Mouse (Mus musculus): ENCODE results near the gene Slc38a8. TPM values are rescaled to one million over a fixed set of nuclear protein-coding genes. Genes with fewer than 3 reads are reported as not detected.
A peak's percentile ranks its signal among the peaks of the same experiment; 100 is the strongest.

Gene Slc38a8
- polyA plus RNA-seq, 1 experiment from 2014 or later, result not detected

- Histone ChIP-seq H3K9me3 (ENCODE audit: control insufficient read depth, low read length) (no peaks in the 10 kb centered on the region), H3K27me3 (ENCODE audit: control insufficient read depth, insufficient read depth, low read length) (no peaks in the 10 kb centered on the region), H3K36me3 (ENCODE audit: control insufficient read depth, insufficient read depth, low read length) (peaks cover 11% of the 10 kb centered on the region), H3K9ac (ENCODE audit: low read length) (no peak overlapping the region), H3K4me1 (ENCODE audit: control insufficient read depth, insufficient read depth, low read length) (no peaks in the 10 kb centered on the region), H3K27ac (ENCODE audit: low read depth, low read length) (no peak overlapping the region), H3K4me3 (ENCODE audit: low read depth, low read length) (no peak overlapping the region), H3K4me2 (ENCODE audit: low read depth) (no peak overlapping the region)
- WGBS, result 57% methylated on average over 9 of the region's 9 CpGs
- DNase-seq (ENCODE audit: low spot score) (no peak), ATAC-seq (ENCODE audit: insufficient read depth, low FRiP score, low TSS enrichment) (no peak)
These were observed 4.0 kb upstream of the Slc38a8 start for GRCm38 (mm10) chr8:119505488-119505887.

GRCm38 (mm10) chr8:119503191-119503767 is 1.8 kb upstream of the Slc38a8 start:
- no peak overlapping the region for H3K4me3 ChIP-seq (ENCODE audit: low read depth, low read length)
- ATAC-seq (ENCODE audit: insufficient read depth, low FRiP score, low TSS enrichment), result no peak
- no peak overlapping the region for H3K4me2 ChIP-seq (ENCODE audit: low read depth)
- no peak overlapping the region for H3K27ac ChIP-seq (ENCODE audit: low read depth, low read length)
- 18% methylated on average over 10 of the region's 10 CpGs for WGBS
- H3K36me3 ChIP-seq (ENCODE audit: control insufficient read depth, insufficient read depth, low read length), result no peaks in the 10 kb centered on the region; the same call in 1 of the 2 replicates
- DNase-seq (ENCODE audit: low spot score), result no peak
- H3K9me3 ChIP-seq (ENCODE audit: control insufficient read depth, low read length), result no peaks in the 10 kb centered on the region
- H3K9ac ChIP-seq (ENCODE audit: low read length), result no peak overlapping the region
- no peaks in the 10 kb centered on the region for H3K27me3 ChIP-seq (ENCODE audit: control insufficient read depth, insufficient read depth, low read length)
- H3K4me1 ChIP-seq (ENCODE audit: control insufficient read depth, insufficient read depth, low read length), result no peaks in the 10 kb centered on the region

GRCm38 (mm10) chr8:119502111-119502510 is 613 bp upstream of the Slc38a8 start:
- ATAC-seq (ENCODE audit: insufficient read depth, low FRiP score, low TSS enrichment) (no peak), DNase-seq (ENCODE audit: low spot score) (no peak)
- Histone ChIP-seq H3K27ac (ENCODE audit: low read depth, low read length) (no peak overlapping the region), H3K9ac (ENCODE audit: low read length) (no peak overlapping the region), H3K27me3 (ENCODE audit: control insufficient read depth, insufficient read depth, low read length) (no peaks in the 10 kb centered on the region), H3K36me3 (ENCODE audit: control insufficient read depth, insufficient read depth, low read length) (no peaks in the 10 kb centered on the region; the same call in 1 of the 2 replicates), H3K4me3 (ENCODE audit: low read depth, low read length) (no peak overlapping the region), H3K4me1 (ENCODE audit: control insufficient read depth, insufficient read depth, low read length) (no peaks in the 10 kb centered on the region), H3K4me2 (ENCODE audit: low read depth) (no peak overlapping the region), H3K9me3 (ENCODE audit: control insufficient read depth, low read length) (no peaks in the 10 kb centered on the region)
- WGBS, result 60% methylated on average over 4 of the region's 4 CpGs

- H3K4me3 ChIP-seq (ENCODE audit: low read depth, low read length), result no peak overlapping the region
- 85% methylated on average over 2 of the region's 2 CpGs for WGBS
- H3K4me2 ChIP-seq (ENCODE audit: low read depth), result no peak overlapping the region
- no peaks in the 10 kb centered on the region for H3K36me3 ChIP-seq (ENCODE audit: control insufficient read depth, insufficient read depth, low read length)
- H3K4me1 ChIP-seq (ENCODE audit: control insufficient read depth, insufficient read depth, low read length), result no peaks in the 10 kb centered on the region
- no peaks in the 10 kb centered on the region for H3K9me3 ChIP-seq (ENCODE audit: control insufficient read depth, low read length)
- H3K27ac ChIP-seq (ENCODE audit: low read depth, low read length), result no peak overlapping the region
- DNase-seq (ENCODE audit: low spot score), result no peak
- no peak for ATAC-seq (ENCODE audit: insufficient read depth, low FRiP score, low TSS enrichment)
- no peak overlapping the region for H3K9ac ChIP-seq (ENCODE audit: low read length)
- H3K27me3 ChIP-seq (ENCODE audit: control insufficient read depth, insufficient read depth, low read length), result no peaks in the 10 kb centered on the region
These were observed 1.7 kb downstream of the Slc38a8 start for GRCm38 (mm10) chr8:119499836-119500235.

- no peak overlapping the region for H3K9ac ChIP-seq (ENCODE audit: low read length)
- H3K4me2 ChIP-seq (ENCODE audit: low read depth), result no peak overlapping the region
- no peaks in the 10 kb centered on the region for H3K36me3 ChIP-seq (ENCODE audit: control insufficient read depth, insufficient read depth, low read length)
- H3K4me1 ChIP-seq (ENCODE audit: control insufficient read depth, insufficient read depth, low read length), result no peaks in the 10 kb centered on the region
- H3K9me3 ChIP-seq (ENCODE audit: control insufficient read depth, low read length), result no peaks in the 10 kb centered on the region
- DNase-seq (ENCODE audit: low spot score) (peak; percentile 53), ATAC-seq (ENCODE audit: insufficient read depth, low FRiP score, low TSS enrichment) (no peak)
- H3K27ac ChIP-seq (ENCODE audit: low read depth, low read length), result no peak overlapping the region
- 25% methylated on average over 5 of the region's 6 CpGs for WGBS
- H3K4me3 ChIP-seq (ENCODE audit: low read depth, low read length), result no peak overlapping the region
- no peaks in the 10 kb centered on the region for H3K27me3 ChIP-seq (ENCODE audit: control insufficient read depth, insufficient read depth, low read length)
These were observed 4.7 kb downstream of the Slc38a8 start for GRCm38 (mm10) chr8:119496848-119497247.

- Histone ChIP-seq H3K4me1 (ENCODE audit: control insufficient read depth, insufficient read depth, low read length) (no peaks in the 10 kb centered on the region), H3K4me3 (ENCODE audit: low read depth, low read length) (no peak overlapping the region), H3K27me3 (ENCODE audit: control insufficient read depth, insufficient read depth, low read length) (no peaks in the 10 kb centered on the region), H3K4me2 (ENCODE audit: low read depth) (no peak overlapping the region), H3K27ac (ENCODE audit: low read depth, low read length) (no peak overlapping the region), H3K9me3 (ENCODE audit: control insufficient read depth, low read length) (no peaks in the 10 kb centered on the region), H3K36me3 (ENCODE audit: control insufficient read depth, insufficient read depth, low read length) (no peaks in the 10 kb centered on the region), H3K9ac (ENCODE audit: low read length) (no peak overlapping the region)
- no peak for DNase-seq (ENCODE audit: low spot score)
- ATAC-seq (ENCODE audit: insufficient read depth, low FRiP score, low TSS enrichment), result no peak
- WGBS, result 76% methylated on average over 7 of the region's 7 CpGs
These were observed 14.4 kb downstream of the Slc38a8 start for GRCm38 (mm10) chr8:119487093-119487492.

- no peak for ATAC-seq (ENCODE audit: insufficient read depth, low FRiP score, low TSS enrichment)
- Histone ChIP-seq H3K4me2 (ENCODE audit: low read depth) (no peak overlapping the region), H3K9me3 (ENCODE audit: control insufficient read depth, low read length) (no peaks in the 10 kb centered on the region), H3K4me1 (ENCODE audit: control insufficient read depth, insufficient read depth, low read length) (no peaks in the 10 kb centered on the region), H3K9ac (ENCODE audit: low read length) (no peak overlapping the region), H3K27ac (ENCODE audit: low read depth, low read length) (no peak overlapping the region), H3K4me3 (ENCODE audit: low read depth, low read length) (no peak overlapping the region), H3K27me3 (ENCODE audit: control insufficient read depth, insufficient read depth, low read length) (no peaks in the 10 kb centered on the region), H3K36me3 (ENCODE audit: control insufficient read depth, insufficient read depth, low read length) (no peaks in the 10 kb centered on the region)
- peak; percentile 49 for DNase-seq (ENCODE audit: low spot score)
- 86% methylated on average over 11 of the region's 11 CpGs for WGBS
These were observed 17.2 kb downstream of the Slc38a8 start for GRCm38 (mm10) chr8:119484145-119484896.

GRCm38 (mm10) chr8:119478684-119479083 is 22.8 kb downstream of the Slc38a8 start:
- 20% methylated on average over 5 of the region's 5 CpGs for WGBS
- no peaks in the 10 kb centered on the region for H3K4me1 ChIP-seq (ENCODE audit: control insufficient read depth, insufficient read depth, low read length)
- no peak overlapping the region for H3K27ac ChIP-seq (ENCODE audit: low read depth, low read length)
- H3K27me3 ChIP-seq (ENCODE audit: control insufficient read depth, insufficient read depth, low read length), result no peaks in the 10 kb centered on the region
- H3K4me3 ChIP-seq (ENCODE audit: low read depth, low read length), result no peak overlapping the region
- no peaks in the 10 kb centered on the region for H3K36me3 ChIP-seq (ENCODE audit: control insufficient read depth, insufficient read depth, low read length)
- DNase-seq (ENCODE audit: low spot score) (no peak), ATAC-seq (ENCODE audit: insufficient read depth, low FRiP score, low TSS enrichment) (no peak)
- no peak overlapping the region for H3K4me2 ChIP-seq (ENCODE audit: low read depth)
- no peaks in the 10 kb centered on the region for H3K9me3 ChIP-seq (ENCODE audit: control insufficient read depth, low read length)
- no peak overlapping the region for H3K9ac ChIP-seq (ENCODE audit: low read length)

- ATAC-seq (ENCODE audit: insufficient read depth, low FRiP score, low TSS enrichment) (no peak), DNase-seq (ENCODE audit: low spot score) (no peak)
- no peak overlapping the region for H3K9ac ChIP-seq (ENCODE audit: low read length)
- H3K4me2 ChIP-seq (ENCODE audit: low read depth), result no peak overlapping the region
- H3K4me3 ChIP-seq (ENCODE audit: low read depth, low read length), result no peak overlapping the region
- peaks cover 7% of the 10 kb centered on the region for H3K4me1 ChIP-seq (ENCODE audit: control insufficient read depth, insufficient read depth, low read length)
- H3K27me3 ChIP-seq (ENCODE audit: control insufficient read depth, insufficient read depth, low read length), result 0 out of 2 replicates have a peak, but pooled peaks cover 7% of the 10 kb centered on the region
- no peaks in the 10 kb centered on the region for H3K9me3 ChIP-seq (ENCODE audit: control insufficient read depth, low read length)
- H3K27ac ChIP-seq (ENCODE audit: low read depth, low read length), result no peak overlapping the region
- H3K36me3 ChIP-seq (ENCODE audit: control insufficient read depth, insufficient read depth, low read length), result no peaks in the 10 kb centered on the region
- 93% methylated on average over 8 of the region's 8 CpGs for WGBS
These were observed 33.4 kb downstream of the Slc38a8 start for GRCm38 (mm10) chr8:119468091-119468490.
